Mouse (Mus musculus): ENCODE results near the gene Camk1g. TPM values are rescaled to one million over a fixed set of nuclear protein-coding genes. Genes with fewer than 3 reads are reported as not detected.

The Camk1g gene
- total and polyA plus RNA-seq, 3 experiments = not detected

GRCm38 (mm10) chr1:193418656-193419055 is 48.6 kb upstream of the Camk1g start:
- dilution Hi-C loops (cut with MboI; ENCODE audit: extremely low pct_ligation_motif_present, extremely low pct_unique_long_range_greater_than_20kb, low sequenced_read_pairs) (no loop called here), in situ Hi-C loops (cut with MboI; ENCODE audit: low pct_ligation_motif_present, low pct_unique_long_range_greater_than_20kb, low sequenced_read_pairs) (no loop called here)
- H3K27me3 ChIP-seq (replicated peaks) = peaks cover 92% of the 10 kb centered on the region
- no peak overlapping the region for H3K4me2 ChIP-seq (ENCODE audit: insufficient read depth, low read depth, poor library complexity, severe bottlenecking)
- no peaks in the 10 kb centered on the region for H3K4me1 ChIP-seq (ENCODE audit: control insufficient read depth in 1 of 2, insufficient read depth in 2 of 2)
- no peak for TF ChIP-seq KAT2A (IDR thresholded peaks at IDR 0.05; ENCODE audit: insufficient replicate concordance, low read length)
- no peak for TF ChIP-seq MXI1 (IDR thresholded peaks at IDR 0.05; ENCODE audit: low read depth, low read length)
- TF ChIP-seq NELFE (IDR thresholded peaks at IDR 0.05; ENCODE audit: low read depth, low read length) = no peak
- no peak for TF ChIP-seq ZNF384 (IDR thresholded peaks at IDR 0.05; ENCODE audit: low read depth, low read length)
- TF ChIP-seq ELF1 (IDR thresholded peaks at IDR 0.05; ENCODE audit: low read depth, low read length) = no peak
- no peaks in the 10 kb centered on the region for H3K79me2 ChIP-seq (replicated peaks; ENCODE audit: control insufficient read depth, extremely low read depth, insufficient read depth, poor library complexity, severe bottlenecking)
- H3K27ac ChIP-seq (ENCODE audit: insufficient read depth, low read depth) = no peak overlapping the region
- no peak for DNase-seq (ENCODE audit: extremely low read depth)
- H3K4me3 ChIP-seq (replicated peaks in 1 of 3; ENCODE audit: low read depth in 2 of 3, low read length in 2 of 3, poor library complexity in 1 of 3) = no peak overlapping the region
- H3K36me3 ChIP-seq (replicated peaks in 1 of 2; ENCODE audit: control insufficient read depth in 1 of 2, insufficient read depth in 1 of 2, low read length in 1 of 2) = no peaks in the 10 kb centered on the region
- no peak overlapping the region for H3K9ac ChIP-seq (ENCODE audit: insufficient read depth, low read depth)
- H3K9me3 ChIP-seq (replicated peaks; ENCODE audit: low read length) = no peaks in the 10 kb centered on the region

GRCm38 (mm10) chr1:193414067-193414466 is 44.0 kb upstream of the Camk1g start:
- Histone ChIP-seq H3K36me3 (replicated peaks in 1 of 2; ENCODE audit: control insufficient read depth in 1 of 2, insufficient read depth in 1 of 2, low read length in 1 of 2) (no peaks in the 10 kb centered on the region), H3K4me1 (ENCODE audit: control insufficient read depth in 1 of 2, insufficient read depth in 2 of 2) (no peaks in the 10 kb centered on the region)
- dilution Hi-C loops (cut with MboI; ENCODE audit: extremely low pct_ligation_motif_present, extremely low pct_unique_long_range_greater_than_20kb, low sequenced_read_pairs) = no loop called here

GRCm38 (mm10) chr1:193413368-193414000 is 43.4 kb upstream of the Camk1g start:
- no peak for DNase-seq (ENCODE audit: extremely low read depth)

More at GRCm38 (mm10) chr1:193414067-193414466, 44.0 kb upstream of the Camk1g start:
- H3K4me2 ChIP-seq (ENCODE audit: insufficient read depth, low read depth, poor library complexity, severe bottlenecking) = no peak overlapping the region
- H3K27me3 ChIP-seq (replicated peaks) = peaks cover 84% of the 10 kb centered on the region
- no peaks in the 10 kb centered on the region for H3K79me2 ChIP-seq (replicated peaks; ENCODE audit: control insufficient read depth, extremely low read depth, insufficient read depth, poor library complexity, severe bottlenecking)
- H3K4me3 ChIP-seq (replicated peaks in 1 of 3; ENCODE audit: low read depth in 2 of 3, low read length in 2 of 3, poor library complexity in 1 of 3) = no peak overlapping the region
- in situ Hi-C loops (cut with MboI; ENCODE audit: low pct_ligation_motif_present, low pct_unique_long_range_greater_than_20kb, low sequenced_read_pairs) = no loop called here
- TF ChIP-seq MAFK (IDR thresholded peaks at IDR 0.05; ENCODE audit: insufficient replicate concordance, low read length) (no peak), TBP (conservative IDR thresholded peaks at IDR 0.05; ENCODE audit: low read depth, low read length) (no peak), NRF1 (IDR thresholded peaks at IDR 0.05; ENCODE audit: low read depth, low read length) (no peak), MAZ (IDR thresholded peaks at IDR 0.05; ENCODE audit: low read depth, low read length) (no peak), ELF1 (IDR thresholded peaks at IDR 0.05; ENCODE audit: low read depth, low read length) (no peak), ZNF384 (IDR thresholded peaks at IDR 0.05; ENCODE audit: low read depth, low read length) (no peak), JUND (conservative IDR thresholded peaks at IDR 0.05; ENCODE audit: low read depth, low read length) (no peak), POLR2AphosphoS2 (IDR thresholded peaks at IDR 0.05; ENCODE audit: low read depth, low read length) (no peak), MXI1 (IDR thresholded peaks at IDR 0.05; ENCODE audit: low read depth, low read length) (no peak), IRF4 (IDR thresholded peaks at IDR 0.05; ENCODE audit: low read depth, low read length) (no peak)
- no peaks in the 10 kb centered on the region for H3K9me3 ChIP-seq (replicated peaks; ENCODE audit: low read length)
- no peak overlapping the region for H3K9ac ChIP-seq (ENCODE audit: insufficient read depth, low read depth)
- DNase-seq (ENCODE audit: extremely low read depth) = no peak
- H3K27ac ChIP-seq (ENCODE audit: insufficient read depth, low read depth) = no peak overlapping the region

More at GRCm38 (mm10) chr1:193413368-193414000, 43.4 kb upstream of the Camk1g start:
- no peaks in the 10 kb centered on the region for H3K79me2 ChIP-seq (replicated peaks; ENCODE audit: control insufficient read depth, extremely low read depth, insufficient read depth, poor library complexity, severe bottlenecking)
- TF ChIP-seq RAD21 (IDR thresholded peaks at IDR 0.05; ENCODE audit: low read depth, low read length) (no peak), ETS1 (conservative IDR thresholded peaks at IDR 0.05; ENCODE audit: low read depth, low read length) (no peak), MEF2A (IDR thresholded peaks at IDR 0.05; ENCODE audit: borderline replicate concordance, low read depth, low read length) (no peak)
- peaks cover 86% of the 10 kb centered on the region for H3K27me3 ChIP-seq (replicated peaks)
- H3K27ac ChIP-seq (ENCODE audit: insufficient read depth, low read depth) = no peak overlapping the region
- H3K4me1 ChIP-seq (ENCODE audit: control insufficient read depth in 1 of 2, insufficient read depth in 2 of 2) = no peaks in the 10 kb centered on the region
- no peaks in the 10 kb centered on the region for H3K36me3 ChIP-seq (replicated peaks in 1 of 2; ENCODE audit: control insufficient read depth in 1 of 2, insufficient read depth in 1 of 2, low read length in 1 of 2)
- no peaks in the 10 kb centered on the region for H3K9me3 ChIP-seq (replicated peaks; ENCODE audit: low read length)
- dilution Hi-C loops (cut with MboI; ENCODE audit: extremely low pct_ligation_motif_present, extremely low pct_unique_long_range_greater_than_20kb, low sequenced_read_pairs) = no loop called here
- no peak overlapping the region for H3K4me3 ChIP-seq (replicated peaks in 1 of 3; ENCODE audit: low read depth in 2 of 3, low read length in 2 of 3, poor library complexity in 1 of 3)
- in situ Hi-C loops (cut with MboI; ENCODE audit: low pct_ligation_motif_present, low pct_unique_long_range_greater_than_20kb, low sequenced_read_pairs) = no loop called here
- H3K4me2 ChIP-seq (ENCODE audit: insufficient read depth, low read depth, poor library complexity, severe bottlenecking) = no peak overlapping the region
- H3K9ac ChIP-seq (ENCODE audit: insufficient read depth, low read depth) = no peak overlapping the region
